Mouse (Mus musculus) 416B (cell line): ENCODE measurements around the gene Gpr4.

Source experiments
- DNase-seq: peaks from one replicate; pipeline ENCODE4 v3.0.0; 2011; ENCODE audit warnings: low read depth

Gene Gpr4

GRCm38 (mm10) chr7:19196676-19197075 is 15.7 kb upstream of the Gpr4 start:
- peak; percentile 78 for DNase-seq

GRCm38 (mm10) chr7:19197985-19198384 is 14.4 kb upstream of the Gpr4 start:
- DNase-seq: peak; percentile 58

GRCm38 (mm10) chr7:19201660-19202059 is 10.7 kb upstream of the Gpr4 start:
- no peak for DNase-seq

GRCm38 (mm10) chr7:19202065-19202850 is 10.1 kb upstream of the Gpr4 start:
- DNase-seq: no peak

GRCm38 (mm10) chr7:19208201-19208910 is 4.0 kb upstream of the Gpr4 start:
- DNase-seq: no peak

- peak; percentile 41 for DNase-seq
These were observed 3.3 kb upstream of the Gpr4 start for GRCm38 (mm10) chr7:19208944-19209472.

GRCm38 (mm10) chr7:19209494-19209893 is 2.8 kb upstream of the Gpr4 start:
- DNase-seq: peak; percentile 45

GRCm38 (mm10) chr7:19210010-19210409 is 2.3 kb upstream of the Gpr4 start:
- DNase-seq: peak; percentile 32

GRCm38 (mm10) chr7:19211041-19211675 is 1.2 kb upstream of the Gpr4 start:
- DNase-seq: no peak

GRCm38 (mm10) chr7:19213385-19213784 is 1.0 kb downstream of the Gpr4 start:
- no peak for DNase-seq

- DNase-seq: peak; percentile 70
These were observed 2.0 kb downstream of the Gpr4 start for GRCm38 (mm10) chr7:19214369-19214768.

- peak; percentile 29 for DNase-seq
These were observed 2.6 kb downstream of the Gpr4 start for GRCm38 (mm10) chr7:19214940-19215339.

GRCm38 (mm10) chr7:19217492-19217891 is 5.2 kb downstream of the Gpr4 start:
- DNase-seq: peak; percentile 32

- peak; percentile 47 for DNase-seq
These were observed 5.6 kb downstream of the Gpr4 start for GRCm38 (mm10) chr7:19217944-19218343.

GRCm38 (mm10) chr7:19220061-19220460 is 7.7 kb downstream of the Gpr4 start:
- DNase-seq: peak; percentile 38

- DNase-seq: no peak
These were observed 9.9 kb downstream of the Gpr4 start for GRCm38 (mm10) chr7:19222189-19222588.

- DNase-seq: no peak
These were observed 10.5 kb downstream of the Gpr4 start for GRCm38 (mm10) chr7:19222875-19223274.

GRCm38 (mm10) chr7:19224933-19225332 is 12.6 kb downstream of the Gpr4 start:
- no peak for DNase-seq

- peak; percentile 22 for DNase-seq
These were observed 14.8 kb downstream of the Gpr4 start for GRCm38 (mm10) chr7:19226817-19227797.

- peak; percentile 100 for DNase-seq
These were observed 15.8 kb downstream of the Gpr4 start, which contains the start of gene Opa3 for GRCm38 (mm10) chr7:19227883-19228792. Opa3 (plus strand) TSS chr7:19228334.
